Mouse (Mus musculus) spleen, adult 2 months (tissue): ENCODE data around the gene Dnmt3l.

Experiments used
- CTCF ChIP-seq: fragments of 200-500 bp; IDR thresholded peaks from 2 replicates; pipeline ENCODE4 v1.5.1; 2011; ENCODE audit warnings: mild to moderate bottlenecking, inconsistent platforms; ENCODE audit not compliant: insufficient read depth, insufficient read length, insufficient replicate concordance; ENCODE audit errors: extremely low read depth
- POLR2A ChIP-seq: fragments of 200-500 bp; IDR thresholded peaks from 2 replicates; pipeline ENCODE4 v1.6.1; 2011; ENCODE audit warnings: low read depth, low read length, inconsistent platforms

DNA sequence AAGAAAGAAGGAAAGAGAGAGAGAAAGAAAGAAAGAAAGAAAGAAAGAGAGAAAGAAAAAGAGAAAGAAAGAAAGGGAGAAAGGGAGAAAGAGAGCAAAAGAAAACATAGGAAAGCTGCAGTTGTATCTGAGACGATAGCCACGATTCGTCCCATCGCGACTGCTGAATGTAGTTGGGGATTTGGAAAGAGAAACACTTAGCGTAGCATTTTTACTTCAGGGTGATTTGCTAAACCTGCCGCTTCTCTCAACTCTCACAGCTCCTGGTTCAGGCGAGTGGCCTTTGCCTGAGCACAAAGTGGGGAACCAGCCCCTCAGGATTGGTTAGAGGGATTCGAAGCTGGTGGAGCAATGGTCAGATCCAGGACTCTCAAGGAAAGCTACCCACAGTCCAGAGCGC lies 31.4 kb upstream of the Dnmt3l start:
- TF ChIP-seq CTCF (no peak), POLR2A (no peak)
